Mouse (Mus musculus) neural tube, embryonic 11.5 days (tissue): ENCODE measurements around the gene Snx30. TPM values are rescaled to one million over a fixed set of nuclear protein-coding genes. Genes with fewer than 3 reads are reported as not detected.

Experiments used
- ATAC-seq: fragments of 200-750 bp; cut with Nextera tagmentation; 2 replicates; pipeline ENCODE4 v1.8.0; 2017; ENCODE audit warnings: moderate number of reproducible peaks, mild to moderate bottlenecking, moderate TSS enrichment, moderate library complexity; ENCODE audit not compliant: insufficient read depth, low FRiP score, low TSS enrichment
- DNase-seq: peaks from one replicate; pipeline ENCODE4 v3.0.0-alpha.2; 2015; ENCODE audit warnings: low spot score
- H3K27ac ChIP-seq: fragments of 300-500 bp; sonication (generic); 2 replicates; pipeline ENCODE4 v1.5.1; 2014; ENCODE audit warnings: low read depth, mild to moderate bottlenecking, low read length
- H3K27me3 ChIP-seq: fragments of 300-500 bp; sonication (generic); 2 replicates; pipeline ENCODE4 v1.6.1; 2014; ENCODE audit warnings: mild to moderate bottlenecking, low read length, mixed read lengths; ENCODE audit not compliant: control insufficient read depth, insufficient read depth
- H3K36me3 ChIP-seq: fragments of 300-500 bp; sonication (generic); 2 replicates; pipeline ENCODE4 v1.6.1; 2014; ENCODE audit warnings: mild to moderate bottlenecking, low read length, moderate library complexity, mixed read lengths; ENCODE audit not compliant: control insufficient read depth, insufficient read depth
- H3K4me1 ChIP-seq: fragments of 300-500 bp; sonication (generic); 2 replicates; pipeline ENCODE4 v1.6.1; 2014; ENCODE audit warnings: low read length, mixed read lengths; ENCODE audit not compliant: control insufficient read depth, insufficient read depth
- H3K4me2 ChIP-seq: fragments of 300-500 bp; sonication (generic); 2 replicates; pipeline ENCODE4 v1.6.1; 2014; ENCODE audit warnings: low read depth, mild to moderate bottlenecking, moderate library complexity
- H3K4me3 ChIP-seq: fragments of 300-500 bp; sonication (generic); 2 replicates; pipeline ENCODE4 v1.5.1; 2014; ENCODE audit warnings: low read depth, low read length
- H3K9ac ChIP-seq: fragments of 300-500 bp; sonication (generic); 2 replicates; pipeline ENCODE4 v1.6.1; 2014; ENCODE audit warnings: mild to moderate bottlenecking, low read length
- H3K9me3 ChIP-seq: fragments of 300-500 bp; sonication (generic); 2 replicates; pipeline ENCODE4 v1.6.1; 2016; ENCODE audit warnings: low read length; ENCODE audit not compliant: control insufficient read depth
- WGBS: fragments of 180-500 bp; shearing (Covaris S2); extraction: QIAGEN DNeasy Blood & Tissue Kit; methylation state at CpG from one replicate; pipeline ENCODE4 v1.1.7; 2014; 5-methylcytosine and 5-hydroxymethylcytosine counted together
- polyA plus RNA-seq: library from polyadenylated mRNA; unstranded; fragments of >200 nt; fragmentation: Nextera tagmentation; extraction: Ambion mirVana; gene quantifications from 2 replicates; pipeline ENCODE4 v1.2.1, GENCODE M21; 2014

Gene Snx30
- polyA plus RNA-seq, 1 experiment from 2014 or later: 10.6 TPM

DNA sequence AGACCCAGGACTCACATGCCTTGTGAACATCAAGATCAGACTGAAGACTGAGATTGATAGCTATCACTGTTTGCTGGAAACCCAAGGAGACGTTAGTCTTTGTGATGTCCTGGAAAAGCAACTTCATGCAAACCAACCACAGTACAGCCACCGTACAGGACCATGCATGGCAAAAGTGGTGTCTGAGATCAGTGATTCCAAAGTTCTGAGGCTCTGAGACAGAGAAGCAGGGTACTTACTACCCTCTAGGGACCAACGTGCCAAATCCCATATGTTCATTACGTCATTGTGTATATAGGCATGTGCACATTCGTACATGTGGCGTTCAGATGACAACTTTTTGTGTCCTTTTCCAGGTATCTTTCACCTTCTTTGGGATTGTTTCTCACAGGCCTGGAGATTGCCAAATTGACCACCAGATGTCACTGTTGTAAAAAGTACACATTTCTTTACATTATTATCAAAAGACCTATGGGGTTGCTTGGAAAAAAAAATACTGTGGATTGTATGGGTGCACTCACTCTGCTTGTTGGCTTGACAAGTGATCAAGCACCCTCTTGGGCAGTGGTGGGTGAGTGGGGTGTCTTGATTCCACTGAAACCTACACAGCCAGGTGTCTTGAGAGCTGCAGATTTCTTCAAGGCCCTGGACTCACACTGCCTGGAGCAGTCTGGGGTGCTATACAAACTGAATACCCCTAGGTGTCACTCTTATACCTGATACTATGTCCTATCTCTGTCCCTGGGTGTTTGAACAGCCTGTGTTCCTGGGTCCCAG, 127.1 kb downstream of the Snx30 start:
- Histone ChIP-seq H3K9me3 (no peaks in the 10 kb centered on the region), H3K4me2 (no peak overlapping the region), H3K9ac (no peak overlapping the region), H3K4me3 (no peak overlapping the region), H3K27ac (no peak overlapping the region), H3K27me3 (no peaks in the 10 kb centered on the region), H3K4me1 (no peaks in the 10 kb centered on the region), H3K36me3 (no peaks in the 10 kb centered on the region)
- ATAC-seq (peak; percentile 71), DNase-seq (peak; percentile 36)
- WGBS: 61% methylated on average over 6 of the region's 6 CpGs

- H3K27me3 ChIP-seq: no peaks in the 10 kb centered on the region
- H3K4me1 ChIP-seq: no peaks in the 10 kb centered on the region
- H3K36me3 ChIP-seq: no peaks in the 10 kb centered on the region
- no peak overlapping the region for H3K27ac ChIP-seq
- H3K4me2 ChIP-seq: no peak overlapping the region
- no peak overlapping the region for H3K4me3 ChIP-seq
- 69% methylated on average over 2 of the region's 2 CpGs for WGBS
- H3K9me3 ChIP-seq: no peaks in the 10 kb centered on the region
- DNase-seq (no peak), ATAC-seq (no peak)
- H3K9ac ChIP-seq: no peak overlapping the region
These were observed 131.9 kb downstream of the Snx30 start for GRCm38 (mm10) chr4:59937543-59937942.

Other genes with a start within 250 kb of the Snx30 start
- 40.3 and 44.1 TPM in 2 replicates for gene Hsdl2, start 224.3 kb upstream of the Snx30 start, polyA plus RNA-seq
- 62.3 and 64.7 TPM in 2 replicates for gene E130308A19Rik, start 179.6 kb upstream of the Snx30 start, polyA plus RNA-seq
- gene Inip, start 4.3 kb upstream of the Snx30 start, polyA plus RNA-seq: 90.2 and 95.9 TPM in 2 replicates
- not detected in 2 replicates for gene Slc46a2, start 109.2 kb downstream of the Snx30 start, polyA plus RNA-seq
- gene Mup4, start 154.9 kb downstream of the Snx30 start, polyA plus RNA-seq: 0.25 TPM in 1 of 2 replicates, not detected in the other
- gene Mup6, start 158.5 kb downstream of the Snx30 start, polyA plus RNA-seq: 0.38 and 0.59 TPM in 2 replicates